In genomic region chr11:117326140-117326725, GRCm38 (mm10) we compare ENCODE assay signal across 8 mouse cellular contexts.
DNase-seq lines count a peak whose midpoint lies in the region; ATAC-seq lines count a peak whose summit lies in the region.

No protein-coding gene starts in this region.

- no peaks in the 10 kb centered on the region for H3K36me3 ChIP-seq in limb, embryonic 13.5 days

- peak; percentile 31; the same call in 1 of the 2 replicates for ATAC-seq in frontal cortex, adult (ENCODE audit: low TSS enrichment)
- ATAC-seq in limb, embryonic 13.5 days (ENCODE audit: low FRiP score, low read depth), result no peak

- 0 out of 2 replicates have a peak overlapping the region, but pooled peaks have one; percentile 13 for H3K9ac ChIP-seq in limb, embryonic 13.5 days

- WGBS in limb, embryonic 13.5 days, result 60% methylated on average over 4 of the region's 4 CpGs

- H3K27ac ChIP-seq in limb, embryonic 13.5 days, result peak overlapping the region; percentile 7; the same call in 1 of the 2 replicates

- H3K4me1 ChIP-seq in limb, embryonic 13.5 days, result peaks cover 80% of the 10 kb centered on the region

- no peaks in the 10 kb centered on the region for H3K27me3 ChIP-seq in limb, embryonic 13.5 days

- DNase-seq in frontal cortex, postnatal 14 days (ENCODE audit: low spot score in 2 of 2), result no peak
- peak; percentile 30 to 45 for DNase-seq in spleen, adult 18-20 months
- no peak for DNase-seq in spleen, adult 12 weeks (ENCODE audit: low spot score)
- peak; percentile 65 to 79 for DNase-seq in thymus, postnatal 36 days
- no peak for DNase-seq in cerebellum, adult 11-12 months
- DNase-seq in ovary, adult 18-20 months (ENCODE audit: low spot score), result no peak

- no peaks in the 10 kb centered on the region for H3K9me3 ChIP-seq in limb, embryonic 13.5 days

- no peak overlapping the region for H3K4me3 ChIP-seq in limb, embryonic 13.5 days

- no peak overlapping the region for H3K4me2 ChIP-seq in limb, embryonic 13.5 days (replicated peaks)

Comparison
In these comparisons a context has a peak if more than half of its experiments do, and no peak if none do; other contexts are left out.
1. DNase-seq: peak in spleen, adult 18-20 months (2 of 2) and thymus, postnatal 36 days (2 of 2); none in frontal cortex, postnatal 14 days (0 of 2), spleen, adult 12 weeks (single experiment), cerebellum, adult 11-12 months (single experiment) and ovary, adult 18-20 months (single experiment).